13 mouse cellular contexts compared by ENCODE assay signal in the genomic region with DNA sequence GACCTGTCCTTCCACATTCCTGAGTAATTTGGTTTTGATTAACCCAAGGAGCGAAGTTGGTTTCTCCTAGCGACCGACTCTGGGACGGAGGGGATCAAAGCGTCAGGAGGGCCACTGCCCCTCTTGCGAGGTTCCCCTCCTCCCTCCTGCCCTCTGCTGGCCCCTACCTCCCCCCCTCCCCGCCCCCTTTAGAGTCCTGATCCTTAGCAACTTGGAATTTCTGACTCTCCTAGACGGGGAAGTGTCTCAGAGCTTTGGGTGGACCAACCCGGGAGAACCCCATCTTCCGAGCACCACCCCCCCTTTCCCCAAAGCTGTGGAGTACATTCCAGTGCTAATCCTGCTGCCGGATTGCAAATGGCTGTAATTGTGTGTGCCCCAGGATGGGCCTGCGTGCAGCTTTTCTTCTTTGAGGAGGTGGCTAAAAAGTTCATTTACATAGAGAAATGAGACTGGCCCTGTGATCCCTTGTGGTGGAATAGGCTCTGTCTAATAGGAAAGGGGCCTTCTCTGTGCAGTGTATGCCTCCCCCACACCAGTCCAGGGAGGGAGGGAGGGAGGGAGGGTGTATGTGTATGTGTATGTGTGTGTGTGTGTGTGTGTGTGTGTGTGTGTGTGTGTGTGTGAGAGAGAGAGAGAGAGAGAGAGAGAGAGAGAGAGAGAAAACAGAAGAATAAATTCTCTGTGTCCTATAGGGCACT.
DNase-seq lines count a peak whose midpoint lies in the region; ATAC-seq and TF ChIP-seq lines count a peak whose summit lies in the region.
"Had no signal": no experiment of that assay in that cellular context is flagged by ENCODE, and none has a peak within 500 bp of the region (broad histone marks: within the 10 kb centered on the region; RNA-seq: fewer than 3 reads in every experiment).

No protein-coding gene starts in this region.

- no peak for DNase-seq in heart, adult 2 months
- DNase-seq in embryo, embryonic 9.5 days (ENCODE audit: extremely low spot score), result peak; percentile 80
- no peak for DNase-seq in liver, postnatal 0 days
- DNase-seq in adrenal gland, adult 2 months, result no peak
- DNase-seq: cerebellum, adult 2 months; right cerebral cortex, postnatal 4 days had no signal

- intact Hi-C loops in heart, adult 2 months (cut with DNase I), result no loop called here

- no peak overlapping the region for H3K9ac ChIP-seq in heart, embryonic 12.5 days
- H3K9ac ChIP-seq in heart, adult 2 months (ENCODE audit: low read depth, low read length), result no peak overlapping the region
- H3K9ac ChIP-seq in ES-Bruce4 (ENCODE audit: low read depth, poor library complexity, severe bottlenecking), result no peak overlapping the region
- H3K9ac ChIP-seq in limb, embryonic 15.5 days, result no peak overlapping the region
- H3K9ac ChIP-seq in liver, postnatal 0 days (replicated peaks), result no peak overlapping the region
- H3K9ac ChIP-seq: heart, embryonic 15.5 days; liver, embryonic 15.5 days had no signal

- H3K4me1 ChIP-seq in heart, embryonic 12.5 days (replicated peaks), result peaks cover 73% of the 10 kb centered on the region
- peaks cover 5% of the 10 kb centered on the region for H3K4me1 ChIP-seq in heart, adult 2 months (ENCODE audit: control insufficient read depth, insufficient read depth, low read length)
- H3K4me1 ChIP-seq in ES-Bruce4 (ENCODE audit: control insufficient read depth, insufficient read depth, low read length), result peaks cover 33% of the 10 kb centered on the region
- peaks cover 82% of the 10 kb centered on the region for H3K4me1 ChIP-seq in limb, embryonic 15.5 days
- peaks cover 37% of the 10 kb centered on the region for H3K4me1 ChIP-seq in liver, postnatal 0 days (ENCODE audit: insufficient read depth)

- H3K4me2 ChIP-seq in heart, embryonic 12.5 days, result peak overlapping the region; percentile 46
- peak overlapping the region; percentile 31 for H3K4me2 ChIP-seq in limb, embryonic 15.5 days
- no peak overlapping the region for H3K4me2 ChIP-seq in liver, postnatal 0 days (ENCODE audit: low read depth, low read length)
- H3K4me2 ChIP-seq: heart, embryonic 15.5 days; liver, embryonic 15.5 days had no signal

- TF ChIP-seq POLR2A in heart, adult 2 months (IDR thresholded peaks at IDR 0.05; ENCODE audit: insufficient read depth, low read depth, low read length), result no peak
- no peak for TF ChIP-seq POLR2A in ES-Bruce4 (IDR thresholded peaks at IDR 0.05; ENCODE audit: insufficient read depth, low read length)

- no peaks in the 10 kb centered on the region for H3K9me3 ChIP-seq in heart, embryonic 12.5 days (replicated peaks)
- no peaks in the 10 kb centered on the region for H3K9me3 ChIP-seq in ES-Bruce4 (replicated peaks; ENCODE audit: control insufficient read depth, insufficient read depth, low read length, poor library complexity, severe bottlenecking)
- H3K9me3 ChIP-seq in limb, embryonic 15.5 days, result no peaks in the 10 kb centered on the region
- H3K9me3 ChIP-seq in liver, postnatal 0 days (ENCODE audit: low read length), result no peaks in the 10 kb centered on the region
- H3K9me3 ChIP-seq: heart, embryonic 15.5 days; liver, embryonic 15.5 days had no signal

- no peak overlapping the region for H3K4me3 ChIP-seq in heart, embryonic 12.5 days
- no peak overlapping the region for H3K4me3 ChIP-seq in heart, adult 2 months
- no peak overlapping the region for H3K4me3 ChIP-seq in ES-Bruce4 (ENCODE audit: low read depth, low read length)
- H3K4me3 ChIP-seq in limb, embryonic 15.5 days, result no peak overlapping the region
- no peak overlapping the region for H3K4me3 ChIP-seq in liver, postnatal 0 days (ENCODE audit: low read depth, low read length)
- H3K4me3 ChIP-seq: heart, embryonic 15.5 days; liver, embryonic 15.5 days; myocyte had no signal

- H3K27me3 ChIP-seq in heart, embryonic 12.5 days (replicated peaks), result no peaks in the 10 kb centered on the region
- no peaks in the 10 kb centered on the region for H3K27me3 ChIP-seq in heart, adult 2 months (ENCODE audit: control insufficient read depth, insufficient read depth, low read length)
- H3K27me3 ChIP-seq in ES-Bruce4 (ENCODE audit: control insufficient read depth, insufficient read depth, low read length, poor library complexity, severe bottlenecking), result no peaks in the 10 kb centered on the region
- no peaks in the 10 kb centered on the region for H3K27me3 ChIP-seq in limb, embryonic 15.5 days
- H3K27me3 ChIP-seq in liver, postnatal 0 days (ENCODE audit: insufficient read depth, low read length), result no peaks in the 10 kb centered on the region
- H3K27me3 ChIP-seq: heart, embryonic 15.5 days; liver, embryonic 15.5 days had no signal

- H3K79me2 ChIP-seq in heart, adult 2 months (replicated peaks; ENCODE audit: control insufficient read depth, insufficient read depth, low read length), result no peaks in the 10 kb centered on the region; the same call in 1 of the 2 replicates

- no peak for ATAC-seq in heart, embryonic 12.5 days (ENCODE audit: insufficient number of reproducible peaks, low FRiP score)
- no peak for ATAC-seq in limb, embryonic 15.5 days (ENCODE audit: insufficient number of reproducible peaks, low FRiP score, low TSS enrichment, low read depth)
- no peak for ATAC-seq in liver, postnatal 0 days
- no peak for ATAC-seq in activated CD4-positive, CD25-positive, alpha-beta regulatory T cell, adult 4 months

- TF ChIP-seq EP300 in heart, adult 2 months (IDR thresholded peaks at IDR 0.05; ENCODE audit: insufficient read depth, low read depth, low read length), result no peak
- peak; percentile 79 for TF ChIP-seq EP300 in ES-Bruce4 (IDR thresholded peaks at IDR 0.05; ENCODE audit: insufficient read depth, low read depth, low read length)
- no peak for TF ChIP-seq EP300 in liver, postnatal 0 days (IDR thresholded peaks at IDR 0.05; ENCODE audit: low read depth)

- no peak overlapping the region for H3K27ac ChIP-seq in heart, embryonic 12.5 days (ENCODE audit: poor library complexity, severe bottlenecking)
- no peak overlapping the region for H3K27ac ChIP-seq in heart, adult 2 months
- H3K27ac ChIP-seq in ES-Bruce4 (ENCODE audit: insufficient read depth, low read length), result peak overlapping the region; percentile 21; the same call in 1 of the 2 replicates
- no peak overlapping the region for H3K27ac ChIP-seq in limb, embryonic 15.5 days
- no peak overlapping the region for H3K27ac ChIP-seq in liver, postnatal 0 days (ENCODE audit: low read depth)
- H3K27ac ChIP-seq: heart, embryonic 15.5 days; liver, embryonic 15.5 days had no signal

- no peak for TF ChIP-seq CTCF in heart, adult 2 months (IDR thresholded peaks at IDR 0.05)
- no peak for TF ChIP-seq CTCF in ES-Bruce4 (IDR thresholded peaks at IDR 0.05; ENCODE audit: low read depth, low read length)
- TF ChIP-seq CTCF in liver, postnatal 0 days (IDR thresholded peaks at IDR 0.05; ENCODE audit: low read depth), result no peak

- no peaks in the 10 kb centered on the region for H3K36me3 ChIP-seq in heart, embryonic 12.5 days
- no peaks in the 10 kb centered on the region for H3K36me3 ChIP-seq in heart, adult 2 months (ENCODE audit: control insufficient read depth, insufficient read depth, low read length)
- H3K36me3 ChIP-seq in ES-Bruce4 (ENCODE audit: control insufficient read depth, insufficient read depth, low read length, poor library complexity, severe bottlenecking), result no peaks in the 10 kb centered on the region
- H3K36me3 ChIP-seq in limb, embryonic 15.5 days, result no peaks in the 10 kb centered on the region
- H3K36me3 ChIP-seq in liver, postnatal 0 days (replicated peaks; ENCODE audit: insufficient read depth, low read length), result no peaks in the 10 kb centered on the region
- H3K36me3 ChIP-seq: heart, embryonic 15.5 days; liver, embryonic 15.5 days had no signal

- 22% methylated on average over 12 of the region's 12 CpGs for WGBS in heart, embryonic 12.5 days
- WGBS in heart, adult 2 months, result 74% methylated on average over 12 of the region's 12 CpGs
- 11% methylated on average over 12 of the region's 12 CpGs for WGBS in limb, embryonic 15.5 days
- 51% methylated on average over 12 of the region's 12 CpGs for WGBS in liver, postnatal 0 days (ENCODE audit: insufficient replicate concordance)
